Mouse (Mus musculus) MEL (cell line): ENCODE results near the gene 1700024P04Rik. TPM values are rescaled to one million over a fixed set of nuclear protein-coding genes. Genes with fewer than 3 reads are reported as not detected.
"Not testable (repeated sequence)": the region's sequence is repeated elsewhere in the genome, so short reads cannot be mapped to it uniquely, and the experiment has no call there.

ENCODE experiments used
- DNase-seq: peaks from one replicate; pipeline ENCODE4 v3.0.0; 2011; ENCODE audit warnings: low read depth, low spot score
- H3K27ac ChIP-seq: 2 replicates; pipeline ENCODE4 v1.5.1; 2012; ENCODE audit warnings: low read depth, mild to moderate bottlenecking, control low read depth, low read length, moderate library complexity; ENCODE audit not compliant: control insufficient read depth
- H3K27me3 ChIP-seq, 2 experiments: fragments of 150-350 bp in 1 of 2; sonication (generic) in 1 of 2; 2 replicates each; pipeline ENCODE4 v1.6.1; 2012; ENCODE audit warnings: low read length in 2 of 2, mild to moderate bottlenecking in 2 of 2, improper control_type of control experiment in 1 of 2, moderate library complexity in 1 of 2; ENCODE audit not compliant: insufficient read depth in 2 of 2, control insufficient read depth in 1 of 2
- H3K36me3 ChIP-seq, 2 experiments: 2 replicates each; pipeline ENCODE4 v1.6.1; 2012 to 2014; ENCODE audit warnings: low read length in 2 of 2, improper control_type of control experiment in 1 of 2, inconsistent platforms in 1 of 2, mild to moderate bottlenecking in 1 of 2; ENCODE audit not compliant: insufficient read depth in 2 of 2, control insufficient read depth in 1 of 2
- H3K4me1 ChIP-seq, 2 experiments: fragments of 150-350 bp in 1 of 2; sonication (generic) in 1 of 2; 2 replicates each; pipeline ENCODE4 v1.6.1; 2012; ENCODE audit warnings: low read length in 2 of 2, improper control_type of control experiment in 1 of 2, mild to moderate bottlenecking in 1 of 2; ENCODE audit not compliant: insufficient read depth in 2 of 2, control insufficient read depth in 1 of 2
- H3K4me3 ChIP-seq, 2 experiments: fragments of 150-350 bp in 1 of 2; sonication (generic) in 1 of 2; 2 replicates each; pipeline ENCODE4 v1.5.1; 2012; ENCODE audit warnings: low read depth in 2 of 2, low read length in 2 of 2, mild to moderate bottlenecking in 2 of 2, moderate library complexity in 2 of 2, control low read depth in 1 of 2, improper control_type of control experiment in 1 of 2; ENCODE audit not compliant: control insufficient read depth in 1 of 2, insufficient read depth in 1 of 2
- H3K79me2 ChIP-seq: 2 replicates; pipeline ENCODE4 v1.6.1; 2012; ENCODE audit warnings: mild to moderate bottlenecking, low read length, moderate library complexity; ENCODE audit not compliant: control insufficient read depth, poor library complexity, insufficient read depth
- H3K9ac ChIP-seq: 2 replicates; pipeline ENCODE4 v1.6.1; 2012; ENCODE audit warnings: low read depth, mild to moderate bottlenecking, control low read depth, low read length, moderate library complexity; ENCODE audit not compliant: control insufficient read depth, poor library complexity, severe bottlenecking
- H3K9me3 ChIP-seq: fragments of 150-350 bp; sonication (generic); replicated peaks from 2 replicates; pipeline ENCODE4 v1.6.1; 2012; ENCODE audit warnings: mild to moderate bottlenecking, low read length, improper control_type of control experiment, moderate library complexity; ENCODE audit not compliant: insufficient read depth
- BHLHE40 ChIP-seq: IDR thresholded peaks from 2 replicates; pipeline ENCODE4 v1.6.1; 2012; ENCODE audit warnings: low read depth, mild to moderate bottlenecking, inconsistent platforms, low read length, improper control_type of control experiment, borderline replicate concordance
- CHD1 ChIP-seq: IDR thresholded peaks from 2 replicates; pipeline ENCODE4 v1.6.1; 2012; ENCODE audit warnings: low read depth, mild to moderate bottlenecking, inconsistent platforms, low read length, improper control_type of control experiment
- CTCF ChIP-seq, 3 experiments: IDR thresholded peaks in 2 of 3; conservative IDR thresholded peaks in 1 of 3; 2 replicates each; pipeline ENCODE4 v1.5.1; 2011 to 2012; ENCODE audit warnings: low read length in 3 of 3, low read depth in 2 of 3, mild to moderate bottlenecking in 2 of 3, improper control_type of control experiment in 1 of 3, inconsistent platforms in 1 of 3, mixed read lengths in 1 of 3, moderate library complexity in 1 of 3; ENCODE audit not compliant: control insufficient read depth in 1 of 3, insufficient read depth in 1 of 3, poor library complexity in 1 of 3, severe bottlenecking in 1 of 3
- MXI1 ChIP-seq: IDR thresholded peaks from 2 replicates; pipeline ENCODE4 v1.6.1; 2011; ENCODE audit warnings: mild to moderate bottlenecking, low read depth, low read length, improper control_type of control experiment
- MYB ChIP-seq: IDR thresholded peaks from 2 replicates; pipeline ENCODE4 v1.6.1; 2011; ENCODE audit warnings: mild to moderate bottlenecking, low read depth, low read length, improper control_type of control experiment
- POLR2A ChIP-seq, 2 experiments: IDR thresholded peaks; 2 replicates each; pipeline ENCODE4 v1.6.1; 2011 to 2012; ENCODE audit warnings: low read length in 2 of 2, mild to moderate bottlenecking in 2 of 2, control low read depth in 1 of 2, improper control_type of control experiment in 1 of 2, low read depth in 1 of 2, moderate library complexity in 1 of 2; ENCODE audit not compliant: control insufficient read depth in 1 of 2, insufficient read depth in 1 of 2, poor library complexity in 1 of 2
- POLR2AphosphoS5 ChIP-seq: IDR thresholded peaks from 2 replicates; pipeline ENCODE4 v1.6.1; 2012; ENCODE audit warnings: low read depth, borderline replicate concordance, mild to moderate bottlenecking, inconsistent platforms, low read length, moderate library complexity, mixed read lengths
- SIN3A ChIP-seq: IDR thresholded peaks from 2 replicates; pipeline ENCODE4 v1.6.1; 2012; ENCODE audit warnings: low read length, improper control_type of control experiment, inconsistent platforms
- TAL1 ChIP-seq: IDR thresholded peaks from 2 replicates; pipeline ENCODE4 v1.6.1; 2012; ENCODE audit warnings: mild to moderate bottlenecking, inconsistent platforms, low read length, moderate library complexity, mixed read lengths
- TCF12 ChIP-seq: IDR thresholded peaks from 2 replicates; pipeline ENCODE4 v1.6.1; 2014; ENCODE audit warnings: low read depth, mild to moderate bottlenecking, inconsistent platforms, low read length, improper control_type of control experiment, moderate library complexity
- UBTF ChIP-seq: IDR thresholded peaks from 2 replicates; pipeline ENCODE4 v1.6.1; 2012; ENCODE audit warnings: low read depth, mild to moderate bottlenecking, inconsistent platforms, low read length, improper control_type of control experiment, moderate library complexity, borderline replicate concordance; ENCODE audit not compliant: insufficient read depth
- USF2 ChIP-seq, 2 experiments: IDR thresholded peaks; 2 replicates each; pipeline ENCODE4 v1.6.1; 2011 to 2012; ENCODE audit warnings: improper control_type of control experiment in 2 of 2, low read length in 2 of 2, borderline replicate concordance in 1 of 2, inconsistent platforms in 1 of 2, low read depth in 1 of 2, mild to moderate bottlenecking in 1 of 2; ENCODE audit not compliant: insufficient read depth in 1 of 2
- ZC3H11A ChIP-seq: IDR thresholded peaks from 2 replicates; pipeline ENCODE4 v1.6.1; 2012; ENCODE audit warnings: low read depth, mild to moderate bottlenecking, inconsistent platforms, low read length, improper control_type of control experiment
- ZKSCAN1 ChIP-seq: IDR thresholded peaks from 2 replicates; pipeline ENCODE4 v1.6.1; 2012; ENCODE audit warnings: low read depth, mild to moderate bottlenecking, inconsistent platforms, low read length, improper control_type of control experiment, moderate library complexity
- ZMIZ1 ChIP-seq: IDR thresholded peaks from 2 replicates; pipeline ENCODE4 v1.6.1; 2012; ENCODE audit warnings: low read depth, mild to moderate bottlenecking, inconsistent platforms, low read length, improper control_type of control experiment, moderate library complexity
- polyA plus RNA-seq, 2 experiments: library from polyadenylated mRNA; stranded (reverse) in 1 of 2; unstranded in 1 of 2; fragments of >175 nt in 1 of 2; fragments of >200 nt in 1 of 2; gene quantifications; 2 replicates each; pipeline versions ENCODE4 v1.2.1 to v1.2.4; 2012; ENCODE audit warnings: low replicate concordance in 2 of 2, low read depth in 1 of 2; ENCODE audit not compliant: insufficient read length in 2 of 2, insufficient read depth in 1 of 2, missing spikeins in 1 of 2
- total RNA-seq: library from RNA; depleted of rRNA; stranded (reverse); fragments of 300-350 nt; gene quantifications from 2 replicates; pipeline ENCODE4 v1.2.3, GENCODE M21; 2012

Gene 1700024P04Rik
- total and polyA plus RNA-seq, 3 experiments, result not detected

- TF ChIP-seq CHD1 (no peak), POLR2A (IDR thresholded peaks at IDR 0.05; ENCODE audit: control insufficient read depth in 1 of 2, insufficient read depth in 1 of 2, low read depth in 1 of 2, low read length in 2 of 2, poor library complexity in 1 of 2) (no peak), MYB (no peak)
- TF ChIP-seq, all 39 proteins: peak for 0
Measured at GRCm38 (mm10) chr13:98997025-98997424, 12.7 kb upstream of the 1700024P04Rik start (continued).

DNA sequence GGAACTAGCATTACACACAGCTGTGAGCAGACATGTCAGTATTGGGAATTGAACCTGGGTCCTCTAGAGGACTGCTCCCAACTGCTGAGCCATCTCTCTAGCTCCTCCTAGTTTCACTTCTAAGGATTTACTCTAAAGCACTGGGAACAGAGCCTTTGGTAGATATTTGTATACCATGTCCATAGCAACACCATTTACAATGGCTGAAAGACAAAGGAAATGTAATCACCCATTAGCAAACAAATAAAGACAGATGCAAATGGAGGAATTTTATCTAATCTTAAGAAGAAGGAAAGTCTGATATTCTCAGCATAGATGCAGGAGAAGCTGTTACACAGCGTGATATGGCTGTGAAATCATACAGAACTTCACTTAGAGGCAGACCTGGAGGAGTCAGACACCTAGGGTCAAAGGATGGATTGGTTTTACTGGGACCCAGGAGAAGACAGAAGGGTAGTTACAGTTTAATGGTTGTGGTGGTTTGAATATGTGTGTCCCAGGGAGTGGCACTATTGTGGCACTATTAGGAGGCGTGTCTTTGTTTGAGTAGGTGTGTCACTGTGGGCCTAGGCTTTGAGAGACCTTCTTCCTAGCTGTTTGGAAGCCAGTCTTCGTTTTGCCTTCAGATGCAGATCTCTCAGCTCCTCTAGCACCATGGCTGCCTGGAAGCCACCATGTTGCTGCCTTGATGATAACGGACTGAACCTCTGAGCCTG lies 7.1 kb downstream of the 1700024P04Rik start:
- Histone ChIP-seq H3K79me2 (no peaks in the 10 kb centered on the region), H3K27me3 (no peaks in the 10 kb centered on the region), H3K4me3 (no peak overlapping the region), H3K9ac (no peak overlapping the region), H3K4me1 (no peaks in the 10 kb centered on the region), H3K27ac (no peak overlapping the region), H3K9me3 (no peaks in the 10 kb centered on the region), H3K36me3 (no peaks in the 10 kb centered on the region)
- TF ChIP-seq TCF12, result no peak
- TF ChIP-seq POLR2AphosphoS5, result no peak
- no peak for TF ChIP-seq ZKSCAN1
- no peak for TF ChIP-seq ZMIZ1
- TF ChIP-seq MXI1, result no peak
- TF ChIP-seq BHLHE40, result no peak
- no peak for TF ChIP-seq UBTF
- TF ChIP-seq CTCF (IDR thresholded peaks at IDR 0.05 in 2 of 3, conservative IDR thresholded peaks at IDR 0.05 in 1 of 3; ENCODE audit: control insufficient read depth in 1 of 3, insufficient read depth in 1 of 3, low read depth in 2 of 3, low read length in 3 of 3, poor library complexity in 1 of 3, severe bottlenecking in 1 of 3), result no peak
- TF ChIP-seq ZC3H11A, result no peak
- no peak for TF ChIP-seq SIN3A
- TF ChIP-seq TAL1, result no peak
- TF ChIP-seq USF2 (IDR thresholded peaks at IDR 0.05; ENCODE audit: borderline replicate concordance in 1 of 2, insufficient read depth in 1 of 2, low read depth in 1 of 2, low read length in 2 of 2), result no peak
- DNase-seq, result no peak

GRCm38 (mm10) chr13:98976022-98976421 lies 8.3 kb downstream of the 1700024P04Rik start:
- H3K27me3 ChIP-seq, H3K4me3 ChIP-seq, H3K36me3 ChIP-seq, H3K9ac ChIP-seq, H3K9me3 ChIP-seq, H3K4me1 ChIP-seq, H3K27ac ChIP-seq, H3K79me2 ChIP-seq, DNase-seq: not testable (repeated sequence)
